Mouse (Mus musculus): ENCODE measurements around the gene Vmn2r87.
"Not testable (repeated sequence)": the region's sequence is repeated elsewhere in the genome, so short reads cannot be mapped to it uniquely, and the experiment has no call there.

The Vmn2r87 gene

GRCm38 (mm10) chr10:130497296-130497695, at the start of gene Vmn2r87:
Gene Vmn2r87 (minus strand): TSS chr10:130497396.
- in situ Hi-C loops (cut with MboI, MseI) = no loop called here

GRCm38 (mm10) chr10:130544331-130544730, 47.1 kb upstream of the Vmn2r87 start:
- in situ Hi-C loops (cut with MboI, MseI) = loop anchor here (5.0 kb wide), 1 partner anchor 48 kb away; no protein-coding TSS in a partner anchor

GRCm38 (mm10) chr10:130541931-130542691, 44.9 kb upstream of the Vmn2r87 start:
- in situ Hi-C loops (cut with MboI, MseI) = loop anchor here (5.0 kb wide), 1 partner anchor 50 kb away; no protein-coding TSS in a partner anchor

GRCm38 (mm10) chr10:130536101-130536500, 38.9 kb upstream of the Vmn2r87 start:
- in situ Hi-C loops (cut with MboI, MseI) = no loop called here

GRCm38 (mm10) chr10:130527926-130528325, 30.7 kb upstream of the Vmn2r87 start:
- in situ Hi-C loops (cut with MboI, MseI) = no loop called here

- in situ Hi-C loops (cut with MboI, MseI) = no loop called here
These were observed 26.9 kb downstream of the Vmn2r87 start for GRCm38 (mm10) chr10:130470311-130470760.

GRCm38 (mm10) chr10:130455950-130456349, 41.2 kb downstream of the Vmn2r87 start, which contains the start of gene Vmn2r86:
Gene Vmn2r86 (minus strand): TSS chr10:130456050.
- in situ Hi-C loops (cut with MboI, MseI) = not testable (repeated sequence)

- in situ Hi-C loops (cut with MboI, MseI) = no loop called here
These were observed 52.4 kb downstream of the Vmn2r87 start for GRCm38 (mm10) chr10:130444776-130445175.

- in situ Hi-C loops (cut with MboI, MseI) = not testable (repeated sequence)
These were observed 62.9 kb downstream of the Vmn2r87 start for GRCm38 (mm10) chr10:130434185-130434898.

- in situ Hi-C loops (cut with MboI, MseI) = not testable (repeated sequence)
These were observed 67.6 kb downstream of the Vmn2r87 start, which contains the start of gene Vmn2r85 for GRCm38 (mm10) chr10:130429603-130430002. Gene Vmn2r85 (minus strand): TSS chr10:130429703.

GRCm38 (mm10) chr10:130422368-130422767, 74.8 kb downstream of the Vmn2r87 start:
- in situ Hi-C loops (cut with MboI, MseI) = not testable (repeated sequence)

Data from T-helper 1 cell (primary cell).